Mouse (Mus musculus) cerebellum, postnatal 10 days (tissue): ENCODE measurements around the gene Gm21477.
"Not testable (repeated sequence)": the region's sequence is repeated elsewhere in the genome, so short reads cannot be mapped to it uniquely, and the experiment has no call there.

Experiments used
- DNase-seq, 2 experiments: peaks; one replicate each; pipeline ENCODE4 v3.0.0; 2021; ENCODE audit warnings: mixed read lengths in 2 of 2

Gm21477 gene

DNA sequence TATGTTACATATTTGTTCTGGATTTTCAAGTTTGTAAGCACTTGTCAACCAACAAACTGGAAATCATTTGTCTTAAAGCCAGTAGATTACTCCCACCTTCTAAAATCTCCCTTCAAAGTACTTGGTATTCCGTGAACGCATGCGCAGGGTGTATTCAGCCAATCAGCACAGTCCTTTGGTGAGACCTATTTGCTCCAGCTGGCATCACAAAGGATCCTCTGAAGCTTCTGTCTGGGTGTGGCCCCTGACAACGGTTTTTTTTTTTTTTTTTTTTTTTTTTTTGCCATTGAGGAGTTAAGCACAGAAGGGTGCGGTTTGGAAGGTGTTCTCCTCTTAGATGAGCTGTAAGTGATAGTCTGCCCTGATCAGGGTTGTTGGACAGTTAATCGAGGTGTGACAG is at the start of gene Gm21477:
Gene Gm21477 (plus strand): TSS at position 301 of the 400 bp plus-strand sequence.
- DNase-seq, result not testable (repeated sequence)
